14 mouse cellular contexts compared by ENCODE assay signal in the genomic region with DNA sequence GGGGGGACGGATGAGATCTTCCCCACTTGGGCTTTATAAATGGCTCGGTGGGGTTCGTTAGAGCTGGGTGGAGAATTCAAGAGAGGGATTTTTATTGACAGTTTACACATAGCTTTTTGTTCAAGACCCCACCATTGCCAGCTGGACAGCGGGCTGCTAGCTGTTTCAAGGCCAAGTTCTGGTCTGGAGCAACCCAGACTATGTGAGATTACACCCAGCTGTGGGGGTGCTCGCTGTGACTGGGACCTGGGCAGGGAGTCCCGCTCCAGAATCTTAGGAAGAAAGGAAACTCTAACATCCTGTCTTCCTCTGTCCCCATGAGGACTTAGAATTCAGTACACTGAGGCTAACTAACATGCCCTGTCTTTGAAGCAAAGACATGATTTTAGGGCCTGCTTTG.
"Had no signal": no experiment of that assay in that cellular context is flagged by ENCODE, and none has a peak within 500 bp of the region (broad histone marks: within the 10 kb centered on the region; RNA-seq: fewer than 3 reads in every experiment).

No protein-coding gene starts in this region.

- H3K27ac ChIP-seq: kidney, postnatal 0 days; layer of hippocampus, adult 2 months; liver, embryonic 15.5 days; midbrain, embryonic 12.5 days; neural tube, embryonic 13.5 days had no signal

- H3K4me1 ChIP-seq: liver, embryonic 15.5 days; midbrain, embryonic 12.5 days; neural tube, embryonic 13.5 days had no signal

- H3K4me3 ChIP-seq: layer of hippocampus, adult 2 months; liver, embryonic 15.5 days; midbrain, embryonic 12.5 days; neural tube, embryonic 13.5 days had no signal

- H3K4me2 ChIP-seq: liver, embryonic 11.5 days; liver, embryonic 15.5 days; lung, embryonic 14.5 days; midbrain, embryonic 12.5 days; neural tube, embryonic 13.5 days had no signal

- H3K27me3 ChIP-seq: liver, embryonic 15.5 days; midbrain, embryonic 12.5 days; neural tube, embryonic 13.5 days had no signal

- H3K9me3 ChIP-seq: liver, embryonic 15.5 days; midbrain, embryonic 12.5 days; neural tube, embryonic 13.5 days had no signal

- ATAC-seq: midbrain, embryonic 16.5 days had no signal

- H3K36me3 ChIP-seq: liver, embryonic 15.5 days; midbrain, embryonic 12.5 days; neural tube, embryonic 13.5 days had no signal

- H3K9ac ChIP-seq: liver, embryonic 15.5 days; lung, embryonic 14.5 days; midbrain, embryonic 12.5 days; neural tube, embryonic 13.5 days had no signal

- DNase-seq: kidney, adult 11 months; kidney, adult 9 months; kidney, postnatal 4 days; lung, embryonic 14.5 days; right cerebral cortex, adult 18-20 months; right cerebral cortex, postnatal 25 days; thymus, postnatal 36 days had no signal
